Mouse (Mus musculus): ENCODE measurements around the gene Spata4.
"Not testable (repeated sequence)": the region's sequence is repeated elsewhere in the genome, so short reads cannot be mapped to it uniquely, and the experiment has no call there.

The Spata4 gene

DNA sequence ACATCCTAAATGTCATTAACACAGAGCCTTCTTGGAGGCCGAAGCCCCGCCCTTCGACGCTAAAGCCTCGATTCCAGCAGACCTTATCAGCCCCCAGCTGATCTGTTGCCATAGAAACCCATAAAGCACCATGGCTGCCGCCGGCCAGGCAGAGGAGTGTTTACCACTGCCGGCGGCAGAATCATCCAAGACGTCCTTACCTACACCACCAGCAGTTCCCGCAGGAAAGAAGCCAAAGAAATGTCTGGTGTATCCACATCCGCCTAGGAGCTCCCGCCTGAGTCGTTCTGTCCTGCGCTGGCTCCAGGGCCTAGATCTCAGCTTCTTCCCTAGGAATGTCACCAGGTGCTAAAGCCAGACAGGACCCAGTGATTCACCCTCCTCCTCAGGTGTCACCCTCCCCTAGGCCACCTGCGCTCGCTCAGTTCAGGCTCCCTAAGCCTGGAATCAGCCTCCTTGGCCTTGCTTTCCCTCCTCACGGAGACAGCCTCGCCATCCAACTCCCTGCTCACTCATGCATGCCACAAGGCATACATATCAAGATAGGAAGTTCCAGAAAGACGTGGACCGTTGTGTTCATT lies at the start of gene Spata4:
Gene Spata4 (plus strand): TSS at position 111 of the 581 bp plus-strand sequence.
- peak in 1 of 2 experiments; percentile 47 for DNase-seq (ENCODE audit: low spot score in 2 of 2)

DNA sequence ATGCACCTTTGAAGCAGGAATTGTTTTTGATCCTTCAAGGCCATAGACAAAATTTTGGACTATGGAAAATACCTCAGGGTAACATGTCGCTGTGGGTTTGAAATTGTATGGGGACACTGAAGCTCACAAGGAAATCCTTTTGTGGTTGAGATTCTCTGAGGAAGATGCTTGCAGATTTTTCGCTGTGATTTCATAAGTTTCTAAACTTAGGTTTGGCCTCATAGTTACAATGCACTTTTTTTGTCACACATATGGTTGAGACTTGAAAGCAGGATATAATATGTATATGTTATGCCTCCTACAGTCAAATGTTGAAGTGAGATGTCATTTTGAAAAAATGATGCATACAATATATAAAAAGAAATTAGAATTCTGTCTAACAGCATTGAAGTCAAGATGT lies 45.7 kb upstream of the Spata4 start:
- DNase-seq (ENCODE audit: low spot score in 2 of 2): no peak

DNA sequence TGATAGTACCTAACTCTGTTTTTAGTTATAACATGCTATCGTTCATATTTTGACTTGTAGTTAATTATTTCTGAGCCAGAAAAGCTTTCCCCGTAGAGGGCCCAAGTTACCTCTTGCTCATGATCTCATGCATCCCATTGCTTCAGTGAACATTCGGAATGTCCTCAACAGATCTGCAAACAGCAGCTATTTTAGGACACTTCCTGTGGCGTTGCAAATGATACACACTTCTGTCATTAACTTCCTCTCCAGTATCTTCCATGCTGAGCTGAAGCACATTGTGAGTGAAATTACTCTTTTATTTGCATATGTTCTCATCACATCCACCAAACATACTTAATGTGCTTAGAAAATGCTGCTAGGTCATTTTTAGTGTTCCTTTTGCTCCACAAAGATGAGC lies 38.4 kb upstream of the Spata4 start:
- DNase-seq (ENCODE audit: low spot score in 2 of 2): no peak

DNA sequence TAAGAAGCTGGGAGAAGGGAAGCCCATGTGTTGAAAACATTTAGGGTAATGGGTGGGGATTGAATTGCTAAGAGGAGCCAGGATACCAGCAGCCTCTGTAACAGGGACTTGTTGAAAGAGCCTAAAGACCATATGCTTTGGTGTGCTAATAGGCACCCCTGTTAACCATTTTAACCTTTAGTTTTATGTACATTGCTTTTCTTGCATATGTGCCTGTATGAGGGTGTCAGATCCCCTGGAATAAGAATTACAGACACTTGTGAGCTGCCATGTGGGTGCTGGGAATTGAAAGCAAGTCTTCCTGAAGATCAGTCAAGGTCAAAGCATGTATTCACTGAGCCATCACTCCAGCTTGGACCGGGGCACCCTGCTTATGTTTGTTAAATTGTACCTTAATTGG lies 35.4 kb upstream of the Spata4 start:
- DNase-seq (ENCODE audit: low spot score in 2 of 2): no peak

DNA sequence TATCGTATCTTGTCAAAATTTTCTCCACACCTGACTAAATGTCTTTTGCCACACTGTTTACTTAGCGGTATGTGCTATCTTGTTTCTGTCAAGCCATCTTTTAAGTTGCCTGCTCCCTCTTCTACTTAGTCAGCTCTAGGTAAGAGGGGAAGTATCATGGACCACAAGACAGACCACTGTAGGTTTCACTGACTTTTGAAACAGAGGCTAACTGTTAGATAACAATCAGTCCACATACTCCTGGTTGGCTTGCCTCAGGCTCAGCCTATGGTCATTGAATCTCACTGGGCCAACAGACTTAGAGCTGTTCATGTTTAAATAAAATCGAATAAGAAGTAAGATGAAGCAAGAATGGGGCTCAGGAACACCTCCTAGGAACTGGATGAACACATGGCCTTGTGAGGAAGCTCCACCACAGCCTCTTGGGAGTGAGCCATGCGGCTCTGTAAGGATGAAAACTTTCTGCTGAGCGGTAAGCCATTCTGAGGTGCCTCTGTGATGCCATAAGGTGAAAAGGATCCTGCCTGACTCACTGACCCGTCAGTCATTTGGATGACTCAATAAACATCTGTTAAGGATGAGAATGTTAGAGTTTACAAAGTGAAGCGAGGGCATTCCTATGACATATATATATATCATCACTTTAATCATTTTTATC lies 34.8 kb upstream of the Spata4 start:
- no peak for DNase-seq (ENCODE audit: low spot score in 2 of 2)

DNA sequence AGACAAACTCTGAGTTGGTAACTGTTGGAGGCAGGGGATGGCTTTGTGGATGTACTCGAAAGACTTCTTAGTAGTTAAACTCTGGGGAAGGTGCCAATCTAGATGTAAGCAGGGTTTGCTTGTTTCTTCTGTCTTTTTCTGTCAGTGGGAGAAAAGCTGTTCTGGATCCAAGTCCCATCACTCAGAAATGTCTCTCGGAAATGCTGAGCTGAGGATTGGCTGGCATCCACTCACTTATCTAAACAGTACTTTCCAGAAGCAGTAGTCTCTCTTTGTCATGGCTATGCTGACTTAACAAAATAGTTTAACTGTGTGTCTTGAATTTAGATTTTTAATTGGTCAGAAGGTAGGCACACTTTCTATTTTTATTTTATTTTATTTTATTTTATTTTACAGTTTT lies 33.4 kb upstream of the Spata4 start:
- DNase-seq (ENCODE audit: low spot score in 2 of 2): no peak

DNA sequence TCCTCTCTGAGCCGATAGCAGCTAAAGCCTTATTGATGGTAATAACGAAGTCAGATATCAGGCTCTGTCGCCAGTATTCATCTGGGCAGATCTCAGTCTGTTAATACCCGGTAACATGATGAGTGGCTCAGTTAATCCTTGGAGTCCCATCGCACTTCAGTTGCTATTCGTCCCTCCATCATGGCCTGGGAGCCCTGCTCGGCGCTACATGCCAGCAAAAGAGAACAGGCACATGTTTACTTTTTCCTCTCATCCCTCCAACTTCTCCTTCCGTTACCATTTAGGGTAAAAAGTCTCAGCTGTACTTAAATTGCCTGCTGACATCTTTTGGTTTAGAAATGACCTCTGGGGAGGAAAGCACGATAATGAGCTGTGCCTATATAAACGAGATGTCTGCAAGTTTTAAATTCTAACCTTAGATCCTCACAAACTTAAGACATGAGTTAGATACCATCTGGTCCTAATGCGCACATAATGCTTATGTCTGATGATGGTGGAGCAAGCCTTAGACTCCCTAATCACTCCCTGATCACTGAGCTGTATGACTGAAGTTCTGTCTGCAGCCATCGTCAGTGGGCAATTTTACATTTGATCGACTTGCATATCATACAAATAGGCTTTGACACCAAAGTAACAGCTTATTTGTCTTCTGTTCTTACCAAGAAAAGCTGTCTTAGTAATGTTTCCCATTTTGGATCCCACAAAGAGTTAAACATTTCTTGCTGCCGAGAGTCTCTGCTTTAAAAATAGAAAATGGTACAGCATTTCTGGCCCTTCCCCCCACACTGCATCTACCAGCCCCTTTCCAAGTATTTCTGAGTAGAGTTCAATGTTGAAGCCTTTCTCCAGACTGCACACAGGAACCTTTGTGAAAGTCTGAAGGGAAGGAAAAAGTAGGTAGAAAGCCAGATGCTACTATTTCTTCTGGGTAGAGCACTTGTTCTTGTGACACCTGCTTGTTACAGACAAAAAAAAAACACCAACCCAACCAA lies 29.7 kb upstream of the Spata4 start:
- no peak for DNase-seq (ENCODE audit: low spot score in 2 of 2)

DNA sequence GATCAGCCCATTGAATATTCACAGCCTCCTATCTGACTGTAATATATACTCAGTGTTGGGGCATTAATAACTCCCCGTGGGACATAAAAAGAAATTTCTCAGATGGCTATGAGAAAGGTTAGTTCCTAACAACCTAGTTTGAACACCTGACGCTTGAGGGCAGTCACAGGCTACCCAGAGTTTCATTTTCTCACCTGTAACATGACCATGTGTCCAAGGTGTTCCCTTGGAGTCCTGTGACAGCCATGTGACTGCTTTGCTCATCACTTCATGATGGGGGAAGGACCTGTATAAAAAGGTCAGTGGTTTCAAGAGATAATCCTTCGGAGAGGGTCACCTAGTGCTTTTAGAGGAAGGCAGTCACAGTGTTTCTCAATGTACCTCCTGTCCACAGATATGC lies 19.1 kb upstream of the Spata4 start:
- no peak for DNase-seq (ENCODE audit: low spot score in 2 of 2)

DNA sequence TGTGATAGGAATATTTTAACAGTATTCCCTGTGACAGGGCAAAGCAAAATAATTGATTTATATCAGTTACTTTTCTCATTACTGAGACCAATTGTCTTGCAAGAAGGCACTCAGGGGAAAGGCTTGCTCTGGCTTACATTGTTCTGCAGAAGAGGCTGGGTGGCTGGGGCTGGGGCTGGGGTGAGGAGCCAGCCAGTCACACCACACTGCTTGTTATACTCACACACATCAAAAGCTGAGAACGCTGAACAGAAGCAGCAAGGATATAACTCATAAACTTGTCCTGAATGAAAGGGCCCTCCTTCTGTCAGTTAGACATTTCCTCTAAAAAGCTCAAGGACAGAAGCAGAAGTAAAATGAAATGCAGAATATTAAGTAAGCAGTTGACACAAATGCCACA lies 17.7 kb upstream of the Spata4 start:
- no peak for DNase-seq (ENCODE audit: low spot score in 2 of 2)

DNA sequence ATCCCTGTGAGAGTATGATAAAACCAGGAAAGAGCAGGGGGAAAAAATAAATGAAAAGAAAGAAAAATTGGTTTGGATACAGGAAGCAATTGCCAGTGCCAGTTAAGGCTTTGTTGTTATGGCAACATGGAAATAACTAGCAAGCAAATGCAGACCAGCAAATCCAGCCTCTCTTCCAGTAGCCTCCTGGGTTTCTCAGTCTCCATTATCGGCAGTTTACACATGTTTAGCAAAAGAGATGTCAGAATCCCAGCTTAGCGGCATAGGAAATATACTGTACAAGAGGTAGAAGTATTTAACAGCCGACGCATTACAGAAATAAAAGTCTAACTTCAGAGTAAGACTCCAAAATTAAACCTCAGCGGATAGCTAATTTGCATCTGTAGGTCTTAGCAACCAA lies 5.9 kb upstream of the Spata4 start:
- DNase-seq (ENCODE audit: low spot score in 2 of 2): no peak

DNA sequence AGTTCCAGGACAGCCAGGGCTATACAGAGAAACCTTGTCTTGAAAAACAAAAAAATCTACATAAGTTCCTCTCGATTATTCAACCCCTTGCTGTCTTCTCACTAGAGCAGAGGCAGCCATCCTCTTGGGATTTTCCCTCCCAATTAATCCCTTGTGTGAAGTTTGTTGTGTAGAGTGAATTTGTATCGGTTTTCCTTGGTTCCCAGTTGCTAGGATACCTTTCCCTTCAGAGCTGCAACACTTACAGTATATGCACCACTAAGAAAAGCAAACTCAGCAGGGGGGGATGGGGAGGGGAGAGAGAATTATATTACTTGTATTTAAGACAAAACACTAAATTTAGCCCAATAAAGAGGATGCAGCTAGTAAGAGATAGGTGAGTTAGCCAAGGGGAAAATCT lies 4.5 kb upstream of the Spata4 start:
- DNase-seq (ENCODE audit: low spot score in 2 of 2): no peak

DNA sequence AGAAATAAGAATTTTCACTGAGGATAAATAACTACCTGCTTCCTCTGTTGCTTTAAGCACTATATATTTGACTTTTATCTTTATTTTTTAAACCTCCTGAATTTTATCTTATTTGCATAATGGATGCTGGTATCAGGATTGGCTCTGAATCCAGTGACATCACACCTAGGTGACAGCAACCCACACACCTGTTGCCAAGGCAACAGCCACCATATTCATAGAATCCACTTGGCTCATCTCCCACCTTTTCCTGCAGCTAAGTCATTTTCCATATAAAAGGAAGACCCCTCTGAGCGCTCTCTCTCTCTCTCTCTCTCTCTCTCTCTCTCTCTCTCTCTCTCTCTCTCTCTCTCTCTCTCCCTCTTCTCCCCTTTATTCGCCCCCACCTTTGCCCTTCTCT lies 3.6 kb upstream of the Spata4 start:
- DNase-seq (ENCODE audit: low spot score in 2 of 2): no peak

DNA sequence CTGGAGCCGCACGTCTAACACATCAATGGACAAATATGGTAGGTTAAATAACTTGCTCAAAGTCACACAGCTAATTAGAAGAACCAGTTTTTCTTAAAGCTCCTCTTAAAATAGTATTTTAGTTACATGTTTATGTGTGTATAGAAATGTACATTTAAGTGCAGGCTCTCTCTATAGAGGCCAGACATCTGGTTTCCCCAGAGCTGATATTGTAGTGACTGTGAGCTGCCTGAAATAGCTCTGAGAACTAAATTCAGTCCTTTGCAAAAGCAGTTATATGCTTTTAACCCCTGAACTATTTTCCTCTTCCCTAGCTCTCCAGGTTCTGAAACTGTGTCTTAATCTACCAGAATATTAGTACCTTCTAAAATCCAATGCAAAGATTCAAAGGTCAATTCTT lies 3.2 kb upstream of the Spata4 start:
- no peak for DNase-seq (ENCODE audit: low spot score in 2 of 2)

DNA sequence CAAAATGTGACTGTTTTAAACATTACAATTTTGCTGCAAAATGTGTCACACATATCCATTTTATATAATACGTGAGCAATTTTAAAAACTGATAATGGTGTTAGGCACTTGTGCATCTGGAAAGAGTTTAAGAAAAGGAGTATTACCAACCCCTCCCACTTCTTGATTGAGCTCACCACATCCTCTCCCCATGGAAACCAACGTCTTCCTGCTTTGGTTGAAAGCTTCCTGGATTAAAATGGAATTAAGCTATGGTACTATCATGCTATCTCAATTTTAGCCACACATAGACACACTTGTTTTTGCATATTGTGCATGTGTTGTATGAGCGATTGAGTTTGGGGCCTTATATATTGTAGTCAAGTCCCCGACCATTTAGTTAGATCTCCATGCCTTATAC lies 2.9 kb downstream of the Spata4 start:
- no peak for DNase-seq (ENCODE audit: low spot score in 2 of 2)

DNA sequence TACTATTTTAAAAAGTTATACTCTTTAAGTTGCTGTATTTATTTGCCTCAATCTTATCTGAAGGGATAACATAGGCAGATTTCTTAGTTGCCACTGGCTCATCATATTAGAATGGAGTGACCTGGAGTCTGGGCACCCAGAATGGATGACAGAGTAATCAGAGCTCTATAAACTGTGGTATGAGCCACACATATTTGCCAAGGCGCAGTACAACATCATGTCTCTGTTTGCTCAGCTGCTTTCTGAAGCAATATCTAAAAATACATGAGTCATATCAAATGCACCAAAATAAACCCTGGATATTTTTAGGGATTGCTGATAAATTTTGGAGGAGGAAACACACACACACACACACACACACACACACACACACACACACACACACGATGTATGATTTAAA lies 8.8 kb downstream of the Spata4 start:
- no peak for DNase-seq (ENCODE audit: low spot score in 2 of 2)

DNA sequence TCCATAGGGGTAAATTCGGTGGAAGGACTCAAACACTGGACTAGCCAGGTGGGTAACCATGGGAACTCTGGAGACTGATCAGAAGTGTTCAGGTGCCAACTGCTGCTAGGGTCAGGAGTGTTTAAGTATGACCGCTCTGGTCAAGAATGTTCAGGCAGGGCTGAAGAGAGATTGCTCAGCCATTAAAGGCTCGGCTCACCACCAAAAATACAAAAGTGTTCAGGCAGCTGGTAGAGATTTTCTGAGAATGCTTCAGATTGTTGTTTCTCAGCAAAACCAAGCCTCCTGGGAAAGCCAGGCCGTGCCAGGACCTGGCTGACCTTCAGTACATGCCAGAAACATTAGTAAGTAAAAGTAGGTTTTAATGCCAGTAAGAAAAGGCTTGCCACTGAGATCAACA lies 9.7 kb downstream of the Spata4 start:
- DNase-seq (ENCODE audit: low spot score in 2 of 2): no peak

DNA sequence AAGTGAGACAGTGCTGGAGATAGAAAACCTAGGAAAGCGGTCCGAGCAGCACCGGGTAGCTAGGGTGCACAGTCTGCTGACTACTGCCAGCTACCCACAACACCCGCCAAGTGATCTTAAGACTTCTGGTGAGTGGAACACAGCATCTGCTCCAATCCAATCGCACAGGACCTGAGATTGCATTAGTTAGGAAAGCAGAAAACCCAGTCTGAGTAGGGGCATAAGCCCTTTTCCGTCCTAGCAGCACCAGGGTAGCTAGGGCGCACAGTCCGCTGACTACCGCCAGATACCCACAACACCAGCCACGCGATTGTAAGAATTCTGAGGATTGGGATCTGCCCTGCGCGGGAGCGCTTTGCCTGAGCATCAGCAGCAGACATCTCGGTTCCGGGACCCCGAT lies 16.1 kb downstream of the Spata4 start:
- not testable (repeated sequence) for DNase-seq (ENCODE audit: low spot score in 2 of 2)

DNA sequence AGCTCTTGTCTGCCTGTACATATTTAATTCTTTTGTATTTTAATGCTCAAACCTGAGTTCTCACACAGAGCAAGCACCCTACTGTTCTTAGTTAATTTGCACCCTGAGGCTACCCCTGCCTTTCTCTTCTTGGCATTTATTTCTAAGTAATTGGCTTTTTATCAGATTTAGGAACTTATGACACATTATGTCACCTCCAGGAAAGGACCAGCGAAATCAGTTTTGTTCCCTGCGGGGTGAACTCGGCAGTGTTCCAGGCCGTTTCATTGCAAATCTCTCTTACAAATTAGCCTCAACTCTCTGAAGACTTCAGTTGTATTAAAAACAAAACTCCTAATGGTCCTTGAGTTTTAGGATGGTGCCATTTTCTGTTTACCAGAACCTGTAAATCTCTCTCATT lies 38.1 kb downstream of the Spata4 start:
- DNase-seq (ENCODE audit: low spot score in 2 of 2): no peak
